Mouse (Mus musculus) heart, embryonic 10.5 days (tissue): ENCODE data around the gene Ptk7. TPM values are rescaled to one million over a fixed set of nuclear protein-coding genes. Genes with fewer than 3 reads are reported as not detected.

ENCODE experiments used
- DNase-seq: peaks from one replicate; pipeline ENCODE4 v3.0.0-alpha.2; 2017; ENCODE audit warnings: low spot score
- H3K27ac ChIP-seq: fragments of 300-500 bp; sonication (generic); 2 replicates; pipeline ENCODE4 v1.5.1; 2016; ENCODE audit warnings: mild to moderate bottlenecking
- H3K27me3 ChIP-seq: fragments of 300-500 bp; sonication (generic); 2 replicates; pipeline ENCODE4 v1.6.1; 2016; ENCODE audit warnings: mild to moderate bottlenecking; ENCODE audit not compliant: poor library complexity, insufficient read depth, severe bottlenecking
- H3K36me3 ChIP-seq: fragments of 300-500 bp; sonication (generic); 2 replicates; pipeline ENCODE4 v1.6.1; 2016; ENCODE audit warnings: mild to moderate bottlenecking, moderate library complexity
- H3K4me1 ChIP-seq: fragments of 300-500 bp; sonication (generic); 2 replicates; pipeline ENCODE4 v1.6.1; 2016; ENCODE audit warnings: mild to moderate bottlenecking
- H3K4me3 ChIP-seq: fragments of 300-500 bp; sonication (generic); 2 replicates; pipeline ENCODE4 v1.5.1; 2016; ENCODE audit warnings: mild to moderate bottlenecking, moderate library complexity
- H3K9me3 ChIP-seq: fragments of 300-500 bp; sonication (generic); 2 replicates; pipeline ENCODE4 v1.6.1; 2016; ENCODE audit warnings: mild to moderate bottlenecking, moderate library complexity
- WGBS: fragments of 180-500 bp; shearing (Covaris S2); methylation state at CpG from one replicate; pipeline ENCODE4 v1.1.7; 2016; 5-methylcytosine and 5-hydroxymethylcytosine counted together
- polyA plus RNA-seq: library from polyadenylated mRNA; unstranded; fragments of >200 nt; fragmentation: Nextera tagmentation; extraction: Ambion mirVana; gene quantifications from 2 replicates; pipeline ENCODE4 v1.2.1, GENCODE M21; 2016

Ptk7 gene
- polyA plus RNA-seq, 1 experiment from 2014 or later: 67.7 TPM

GRCm38 (mm10) chr17:46629685-46630441, 559 bp upstream of the Ptk7 start:
- Histone ChIP-seq H3K4me1 (peaks cover 56% of the 10 kb centered on the region), H3K4me3 (peak overlapping the region; percentile 97), H3K27ac (peak overlapping the region; percentile 96), H3K27me3 (no peaks in the 10 kb centered on the region), H3K9me3 (no peaks in the 10 kb centered on the region), H3K36me3 (peaks cover 21% of the 10 kb centered on the region; the same call in 1 of the 2 replicates)
- 6% methylated on average over 12 of the region's 12 CpGs for WGBS
- peak; percentile 89 for DNase-seq

- peak overlapping the region; percentile 97 for H3K4me3 ChIP-seq
- no peaks in the 10 kb centered on the region for H3K27me3 ChIP-seq
- peak overlapping the region; percentile 96 for H3K27ac ChIP-seq
- DNase-seq: no peak
- H3K4me1 ChIP-seq: peaks cover 71% of the 10 kb centered on the region
- H3K9me3 ChIP-seq: no peaks in the 10 kb centered on the region
- peaks cover 19% of the 10 kb centered on the region; the same call in 1 of the 2 replicates for H3K36me3 ChIP-seq
- WGBS: under 1% methylated on average over 13 of the region's 13 CpGs
These were observed 873 bp downstream of the Ptk7 start for GRCm38 (mm10) chr17:46628471-46628790.

- H3K9me3 ChIP-seq: no peaks in the 10 kb centered on the region
- no peak for DNase-seq
- peak overlapping the region; percentile 97 for H3K4me3 ChIP-seq
- WGBS: 54% methylated on average over 6 of the region's 6 CpGs
- H3K36me3 ChIP-seq: peaks cover 9% of the 10 kb centered on the region; the same call in 1 of the 2 replicates
- H3K27me3 ChIP-seq: no peaks in the 10 kb centered on the region
- peak overlapping the region; percentile 96 for H3K27ac ChIP-seq
- H3K4me1 ChIP-seq: peaks cover 81% of the 10 kb centered on the region
These were observed 1.9 kb downstream of the Ptk7 start for GRCm38 (mm10) chr17:46627409-46627808.

- no peak for DNase-seq
- H3K4me1 ChIP-seq: peaks cover 89% of the 10 kb centered on the region
These were observed 4.7 kb downstream of the Ptk7 start for GRCm38 (mm10) chr17:46624598-46624997.

GRCm38 (mm10) chr17:46623819-46624557, 5.3 kb downstream of the Ptk7 start:
- no peak for DNase-seq
- 19% methylated on average over 10 of the region's 10 CpGs for WGBS

More at GRCm38 (mm10) chr17:46624598-46624997, 4.7 kb downstream of the Ptk7 start:
- Histone ChIP-seq H3K4me3 (peak overlapping the region; percentile 44), H3K27me3 (no peaks in the 10 kb centered on the region), H3K9me3 (no peaks in the 10 kb centered on the region), H3K27ac (peak overlapping the region; percentile 88), H3K36me3 (no peaks in the 10 kb centered on the region)
- 53% methylated on average over 12 of the region's 12 CpGs for WGBS

GRCm38 (mm10) chr17:46622269-46622668, 7.0 kb downstream of the Ptk7 start:
- DNase-seq: no peak
- peak overlapping the region; percentile 29; the same call in 1 of the 2 replicates for H3K4me3 ChIP-seq
- WGBS: 42% methylated on average over 11 of the region's 11 CpGs
- H3K36me3 ChIP-seq: no peaks in the 10 kb centered on the region
- H3K27ac ChIP-seq: peak overlapping the region; percentile 94
- no peaks in the 10 kb centered on the region for H3K9me3 ChIP-seq
- H3K4me1 ChIP-seq: peaks cover 99% of the 10 kb centered on the region
- no peaks in the 10 kb centered on the region for H3K27me3 ChIP-seq

More at GRCm38 (mm10) chr17:46623819-46624557, 5.3 kb downstream of the Ptk7 start:
- H3K4me1 ChIP-seq: peaks cover 92% of the 10 kb centered on the region
- peak overlapping the region; percentile 44 for H3K4me3 ChIP-seq
- H3K36me3 ChIP-seq: no peaks in the 10 kb centered on the region
- no peaks in the 10 kb centered on the region for H3K9me3 ChIP-seq
- H3K27me3 ChIP-seq: no peaks in the 10 kb centered on the region
- peak overlapping the region; percentile 94 for H3K27ac ChIP-seq

GRCm38 (mm10) chr17:46621324-46621723, 8.0 kb downstream of the Ptk7 start:
- WGBS: 30% methylated on average over 15 of the region's 15 CpGs
- Histone ChIP-seq H3K4me3 (peak overlapping the region; percentile 38), H3K4me1 (peaks cover 99% of the 10 kb centered on the region), H3K27me3 (no peaks in the 10 kb centered on the region), H3K36me3 (no peaks in the 10 kb centered on the region), H3K27ac (peak overlapping the region; percentile 94), H3K9me3 (no peaks in the 10 kb centered on the region)
- DNase-seq: peak; percentile 86

- H3K27me3 ChIP-seq: no peaks in the 10 kb centered on the region
- peak overlapping the region; percentile 94 for H3K27ac ChIP-seq
- no peak for DNase-seq
- WGBS: 23% methylated on average over 16 of the region's 16 CpGs
- H3K36me3 ChIP-seq: no peaks in the 10 kb centered on the region
- no peaks in the 10 kb centered on the region for H3K9me3 ChIP-seq
- H3K4me1 ChIP-seq: peaks cover 97% of the 10 kb centered on the region
- peak overlapping the region; percentile 40 for H3K4me3 ChIP-seq
These were observed 9.5 kb downstream of the Ptk7 start for GRCm38 (mm10) chr17:46619683-46620357.

- 8% methylated on average over 27 of the region's 27 CpGs for WGBS
- peaks cover 94% of the 10 kb centered on the region for H3K4me1 ChIP-seq
- H3K36me3 ChIP-seq: no peaks in the 10 kb centered on the region
- H3K9me3 ChIP-seq: no peaks in the 10 kb centered on the region
- DNase-seq: no peak
- H3K4me3 ChIP-seq: peak overlapping the region; percentile 40
- no peaks in the 10 kb centered on the region for H3K27me3 ChIP-seq
- H3K27ac ChIP-seq: peak overlapping the region; percentile 94
These were observed 10.3 kb downstream of the Ptk7 start for GRCm38 (mm10) chr17:46618769-46619682.

GRCm38 (mm10) chr17:46618394-46618768, 10.9 kb downstream of the Ptk7 start:
- no peak for DNase-seq

GRCm38 (mm10) chr17:46617799-46618198, 11.5 kb downstream of the Ptk7 start:
- peak overlapping the region; percentile 94 for H3K27ac ChIP-seq
- H3K27me3 ChIP-seq: no peaks in the 10 kb centered on the region
- H3K36me3 ChIP-seq: no peaks in the 10 kb centered on the region
- peaks cover 94% of the 10 kb centered on the region for H3K4me1 ChIP-seq
- no peak for DNase-seq
- 46% methylated on average over 12 of the region's 12 CpGs for WGBS
- no peaks in the 10 kb centered on the region for H3K9me3 ChIP-seq
- peak overlapping the region; percentile 40 for H3K4me3 ChIP-seq

More at GRCm38 (mm10) chr17:46618394-46618768, 10.9 kb downstream of the Ptk7 start:
- peaks cover 94% of the 10 kb centered on the region for H3K4me1 ChIP-seq
- no peaks in the 10 kb centered on the region for H3K36me3 ChIP-seq
- no peaks in the 10 kb centered on the region for H3K9me3 ChIP-seq
- no peaks in the 10 kb centered on the region for H3K27me3 ChIP-seq
- 8% methylated on average over 6 of the region's 6 CpGs for WGBS
- H3K27ac ChIP-seq: peak overlapping the region; percentile 94
- H3K4me3 ChIP-seq: peak overlapping the region; percentile 40

- Histone ChIP-seq H3K36me3 (peaks cover 13% of the 10 kb centered on the region), H3K4me3 (no peak overlapping the region), H3K4me1 (peaks cover 81% of the 10 kb centered on the region), H3K27ac (peak overlapping the region; percentile 75; the same call in 1 of the 2 replicates), H3K27me3 (no peaks in the 10 kb centered on the region), H3K9me3 (no peaks in the 10 kb centered on the region)
- WGBS: 45% methylated on average over 3 of the region's 3 CpGs
- DNase-seq: no peak
These were observed 16.1 kb downstream of the Ptk7 start for GRCm38 (mm10) chr17:46613229-46613628.
